10 mouse cellular contexts compared by ENCODE assay signal in the genomic region with DNA sequence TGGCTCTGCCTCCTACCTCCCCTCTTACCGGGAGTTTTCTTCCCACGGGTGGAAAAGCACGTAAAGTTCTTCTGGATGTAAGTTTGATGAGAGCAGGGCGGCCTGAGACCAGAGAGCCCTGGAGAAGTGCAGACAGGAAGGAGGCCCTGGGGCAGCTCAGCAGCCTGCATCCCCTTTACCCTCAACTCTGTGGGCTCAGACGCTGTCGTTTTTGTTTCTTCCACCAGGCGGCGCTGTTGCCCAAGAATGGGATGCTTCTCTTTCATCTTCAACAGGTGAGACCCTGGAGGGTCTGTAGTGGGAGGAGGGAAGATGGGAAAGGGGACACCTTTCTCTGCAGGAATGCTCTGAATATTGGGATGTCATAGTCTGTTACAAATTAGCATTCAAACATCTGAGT. TPM values are rescaled to one million over a fixed set of nuclear protein-coding genes. Genes with fewer than 3 reads are reported as not detected.
DNase-seq lines count a peak whose midpoint lies in the region; ATAC-seq and TF ChIP-seq lines count a peak whose summit lies in the region.
"Not testable (repeated sequence)": the region's sequence is repeated elsewhere in the genome, so short reads cannot be mapped to it uniquely, and the experiment has no call there.
"Had no signal": no experiment of that assay in that cellular context is flagged by ENCODE, and none has a peak within 500 bp of the region (broad histone marks: within the 10 kb centered on the region; RNA-seq: fewer than 3 reads in every experiment).

No protein-coding gene starts in this region.

- not testable (repeated sequence) for H3K9me3 ChIP-seq in G1E (replicated peaks); forebrain, postnatal 0 days (ENCODE audit: low read length); intestine, postnatal 0 days (ENCODE audit: control insufficient read depth); midbrain, embryonic 14.5 days (ENCODE audit: control insufficient read depth, low read length); stomach, postnatal 0 days (ENCODE audit: control insufficient read depth, low read length)

- H3K4me1 ChIP-seq in G1E (ENCODE audit: insufficient read depth, low read depth, low read length); forebrain, postnatal 0 days (ENCODE audit: insufficient read depth); intestine, postnatal 0 days (replicated peaks; ENCODE audit: control insufficient read depth, insufficient read depth, low read length); liver, adult 2 months (ENCODE audit: control insufficient read depth, insufficient read depth, low read length); midbrain, embryonic 14.5 days (ENCODE audit: control insufficient read depth, insufficient read depth, low read length); stomach, postnatal 0 days (replicated peaks; ENCODE audit: control insufficient read depth, insufficient read depth): not testable (repeated sequence)

- not testable (repeated sequence) for H3K36me3 ChIP-seq in G1E (replicated peaks); forebrain, postnatal 0 days (ENCODE audit: insufficient read depth); intestine, postnatal 0 days (ENCODE audit: control insufficient read depth, insufficient read depth); liver, adult 2 months (ENCODE audit: control insufficient read depth, insufficient read depth, low read length); midbrain, embryonic 14.5 days (ENCODE audit: control insufficient read depth, insufficient read depth, low read length); stomach, postnatal 0 days (ENCODE audit: control insufficient read depth, insufficient read depth, low read length)

- TF ChIP-seq EP300 in stomach, postnatal 0 days (optimal IDR thresholded peaks at IDR 0.05): not testable (repeated sequence)

- DNase-seq in G1E (ENCODE audit: low spot score); liver, adult 2 months (ENCODE audit: extremely low read depth, low read depth, low spot score): not testable (repeated sequence)
- DNase-seq in cerebellum, postnatal 10 days: peak; percentile 40 to 54
- DNase-seq in forebrain, postnatal 0 days: peak; percentile 47
- DNase-seq in midbrain, embryonic 14.5 days: peak; percentile 52
- peak; percentile 34 for DNase-seq in stomach, postnatal 0 days (ENCODE audit: low spot score)

- ATAC-seq in G1E (ENCODE audit: extremely low read depth, insufficient number of reproducible peaks, low FRiP score, poor library complexity, severe bottlenecking); forebrain, postnatal 0 days; intestine, postnatal 0 days; midbrain, embryonic 14.5 days (ENCODE audit: low FRiP score, low TSS enrichment); stomach, postnatal 0 days (ENCODE audit: low FRiP score, low TSS enrichment): not testable (repeated sequence)

- H3K27me3 ChIP-seq in G1E (ENCODE audit: insufficient read depth, low read length); forebrain, postnatal 0 days (ENCODE audit: insufficient read depth, low read length); liver, adult 2 months (ENCODE audit: control insufficient read depth, insufficient read depth, low read length); stomach, postnatal 0 days (ENCODE audit: control insufficient read depth, insufficient read depth, low read length): not testable (repeated sequence)
- peaks cover 10% of the 10 kb centered on the region for H3K27me3 ChIP-seq in intestine, postnatal 0 days (replicated peaks; ENCODE audit: control insufficient read depth, insufficient read depth, low read length)
- peaks cover 17% of the 10 kb centered on the region for H3K27me3 ChIP-seq in midbrain, embryonic 14.5 days (ENCODE audit: control insufficient read depth, insufficient read depth, low read length)

- not testable (repeated sequence) for H3K4me2 ChIP-seq in forebrain, postnatal 0 days (ENCODE audit: low read depth); intestine, postnatal 0 days (replicated peaks; ENCODE audit: low read depth); midbrain, embryonic 14.5 days (ENCODE audit: low read length); stomach, postnatal 0 days (replicated peaks; ENCODE audit: low read depth)

- not testable (repeated sequence) for H3K27ac ChIP-seq in forebrain, postnatal 0 days (ENCODE audit: low read depth, low read length); intestine, postnatal 0 days (ENCODE audit: low read depth, low read length); liver, adult 2 months (replicated peaks; ENCODE audit: insufficient read depth, low read depth, low read length); midbrain, embryonic 14.5 days (replicated peaks; ENCODE audit: low read depth, low read length); stomach, postnatal 0 days (replicated peaks)

- H3K79me2 ChIP-seq in liver, adult 2 months (ENCODE audit: control insufficient read depth, insufficient read depth, low read length): not testable (repeated sequence)

- TF ChIP-seq CTCF in G1E (IDR thresholded peaks at IDR 0.05; ENCODE audit: low read depth, low read length): peak; percentile 48
- peak; percentile 76 for TF ChIP-seq CTCF in forebrain, postnatal 0 days (IDR thresholded peaks at IDR 0.05; ENCODE audit: low read depth)
- TF ChIP-seq CTCF in intestine, postnatal 0 days (IDR thresholded peaks at IDR 0.05; ENCODE audit: low read depth): peak; percentile 83
- TF ChIP-seq CTCF in liver, adult 2 months (IDR thresholded peaks at IDR 0.05; ENCODE audit: low read depth, low read length): peak; percentile 70
- TF ChIP-seq CTCF in stomach, postnatal 0 days (IDR thresholded peaks at IDR 0.05; ENCODE audit: low read depth): peak; percentile 80

- TF ChIP-seq POLR2A in liver, adult 2 months (IDR thresholded peaks at IDR 0.05; ENCODE audit: extremely low read depth, insufficient read depth, low read length): not testable (repeated sequence)

- not testable (repeated sequence) for H3K9ac ChIP-seq in forebrain, postnatal 0 days; intestine, postnatal 0 days (ENCODE audit: low read depth, low read length); liver, adult 2 months (ENCODE audit: low read depth, low read length); midbrain, embryonic 14.5 days (replicated peaks; ENCODE audit: low read length); stomach, postnatal 0 days (ENCODE audit: low read length)

- 9% methylated on average over 8 of the region's 8 CpGs for WGBS in forebrain, postnatal 0 days
- WGBS in intestine, postnatal 0 days: 19% methylated on average over 8 of the region's 8 CpGs
- WGBS in liver, adult 2 months: 11% methylated on average over 8 of the region's 8 CpGs
- WGBS in midbrain, embryonic 14.5 days: 5% methylated on average over 8 of the region's 8 CpGs
- 8% methylated on average over 8 of the region's 8 CpGs for WGBS in stomach, postnatal 0 days

- not testable (repeated sequence) for H3K4me3 ChIP-seq in G1E (ENCODE audit: low read depth, low read length); forebrain, postnatal 0 days (ENCODE audit: low read depth, low read length); intestine, postnatal 0 days (ENCODE audit: low read depth, low read length); liver, adult 2 months (ENCODE audit: insufficient read depth, low read depth, low read length); midbrain, embryonic 14.5 days (replicated peaks; ENCODE audit: low read depth, low read length); stomach, postnatal 0 days (ENCODE audit: low read depth, low read length)

RNA-seq across cellular contexts. Expression of gene H2-Q10, which starts 4.2 kb away (rescaled TPM):
- not detected in 2 replicates for total RNA-seq in G1E (2014; fragmentation: Nextera tagmentation)
- 0.05 and 0.06 TPM in 2 replicates for total RNA-seq in G1E (2017)
- not detected in 2 replicates for polyA plus RNA-seq in G1E (2012)
- total RNA-seq in forebrain, postnatal 0 days (2014; rRNA removed): 0.46 and 1.2 TPM in 2 replicates
- polyA plus RNA-seq in forebrain, postnatal 0 days (2015; fragmentation: Nextera tagmentation; extraction: Ambion mirVana): 0.29 and 0.40 TPM in 2 replicates
- 102 and 110 TPM in 2 replicates for polyA plus RNA-seq in intestine, postnatal 0 days (2015; fragmentation: Nextera tagmentation; extraction: Ambion mirVana)
- 1,696 and 1,845 TPM in 2 replicates for total RNA-seq in liver, adult 2 months (2014; rRNA removed)
- 3,073 and 3,421 TPM in 2 replicates for polyA plus RNA-seq in liver, adult 2 months (2012; rRNA removed)
- 0.38 TPM in 1 of 2 replicates, not detected in the other for polyA plus RNA-seq in midbrain, embryonic 14.5 days (2014; fragmentation: Nextera tagmentation; extraction: Ambion mirVana)
- polyA plus RNA-seq in stomach, postnatal 0 days (2015; fragmentation: Nextera tagmentation; extraction: Ambion mirVana): 0.99 and 1.4 TPM in 2 replicates

RNA-seq across cellular contexts. Expression of gene H2-Q7, which starts 26.7 kb away (rescaled TPM):
- total RNA-seq in G1E (2014; fragmentation: Nextera tagmentation) (not detected in 2 replicates), G1E (2017) (0.23 and 0.38 TPM in 2 replicates)
- polyA plus RNA-seq in G1E (2012): 0.05 TPM in 1 of 2 replicates, not detected in the other
- total RNA-seq in forebrain, postnatal 0 days (2014; rRNA removed): 1.7 and 2.4 TPM in 2 replicates
- 1.6 and 3.2 TPM in 2 replicates for polyA plus RNA-seq in forebrain, postnatal 0 days (2015; fragmentation: Nextera tagmentation; extraction: Ambion mirVana)
- polyA plus RNA-seq in intestine, postnatal 0 days (2015; fragmentation: Nextera tagmentation; extraction: Ambion mirVana): 2.7 and 3.6 TPM in 2 replicates
- 40.7 and 56.7 TPM in 2 replicates for total RNA-seq in liver, adult 2 months (2014; rRNA removed)
- polyA plus RNA-seq in liver, adult 2 months (2012; rRNA removed): 58.1 and 212 TPM in 2 replicates
- polyA plus RNA-seq in midbrain, embryonic 14.5 days (2014; fragmentation: Nextera tagmentation; extraction: Ambion mirVana): 2.5 and 2.8 TPM in 2 replicates
- polyA plus RNA-seq in stomach, postnatal 0 days (2015; fragmentation: Nextera tagmentation; extraction: Ambion mirVana): 0.96 and 1.2 TPM in 2 replicates

RNA-seq across cellular contexts. Expression of gene Pou5f1, which starts 40.2 kb away (rescaled TPM):
- total RNA-seq in G1E (2014; fragmentation: Nextera tagmentation): not detected in 2 replicates
- 0.11 TPM in 1 of 2 replicates, not detected in the other for total RNA-seq in G1E (2017)
- polyA plus RNA-seq in G1E (2012): not detected in 2 replicates
- total RNA-seq in forebrain, postnatal 0 days (2014; rRNA removed): not detected in 2 replicates
- not detected in 2 replicates for polyA plus RNA-seq in forebrain, postnatal 0 days (2015; fragmentation: Nextera tagmentation; extraction: Ambion mirVana)
- not detected in 2 replicates for polyA plus RNA-seq in intestine, postnatal 0 days (2015; fragmentation: Nextera tagmentation; extraction: Ambion mirVana)
- not detected in 2 replicates for total RNA-seq in liver, adult 2 months (2014; rRNA removed)
- polyA plus RNA-seq in liver, adult 2 months (2012; rRNA removed): not detected in 2 replicates
- not detected in 2 replicates for polyA plus RNA-seq in midbrain, embryonic 14.5 days (2014; fragmentation: Nextera tagmentation; extraction: Ambion mirVana)
- polyA plus RNA-seq in stomach, postnatal 0 days (2015; fragmentation: Nextera tagmentation; extraction: Ambion mirVana): not detected in 2 replicates
- polyA plus RNA-seq: heart, embryonic 16.5 days; neural tube, embryonic 15.5 days had no signal

RNA-seq across cellular contexts. Expression of gene H2-Q6, which starts 41.0 kb away (rescaled TPM):
- total RNA-seq in G1E (2014; fragmentation: Nextera tagmentation): not detected in 2 replicates
- 0.12 and 0.33 TPM in 2 replicates for total RNA-seq in G1E (2017)
- 0.07 TPM in 1 of 2 replicates, not detected in the other for polyA plus RNA-seq in G1E (2012)
- total RNA-seq in forebrain, postnatal 0 days (2014; rRNA removed): 0.15 and 0.43 TPM in 2 replicates
- 0.47 and 0.80 TPM in 2 replicates for polyA plus RNA-seq in forebrain, postnatal 0 days (2015; fragmentation: Nextera tagmentation; extraction: Ambion mirVana)
- 2.7 and 2.8 TPM in 2 replicates for polyA plus RNA-seq in intestine, postnatal 0 days (2015; fragmentation: Nextera tagmentation; extraction: Ambion mirVana)
- 11.4 and 13.2 TPM in 2 replicates for total RNA-seq in liver, adult 2 months (2014; rRNA removed)
- polyA plus RNA-seq in liver, adult 2 months (2012; rRNA removed): 18.2 and 40.0 TPM in 2 replicates
- polyA plus RNA-seq in midbrain, embryonic 14.5 days (2014; fragmentation: Nextera tagmentation; extraction: Ambion mirVana): 0.61 and 0.63 TPM in 2 replicates
- 0.22 and 0.35 TPM in 2 replicates for polyA plus RNA-seq in stomach, postnatal 0 days (2015; fragmentation: Nextera tagmentation; extraction: Ambion mirVana)
- total RNA-seq: layer of hippocampus, postnatal 25 days had no signal

RNA-seq across cellular contexts. Expression of gene Tcf19, which starts 51.0 kb away (rescaled TPM):
- 67.4 and 74.5 TPM in 2 replicates for total RNA-seq in G1E (2014; fragmentation: Nextera tagmentation)
- 29.8 and 37.2 TPM in 2 replicates for total RNA-seq in G1E (2017)
- polyA plus RNA-seq in G1E (2012): 62.1 and 63.4 TPM in 2 replicates
- total RNA-seq in forebrain, postnatal 0 days (2014; rRNA removed): 10.7 and 20.8 TPM in 2 replicates
- polyA plus RNA-seq in forebrain, postnatal 0 days (2015; fragmentation: Nextera tagmentation; extraction: Ambion mirVana): 10.8 and 11.8 TPM in 2 replicates
- polyA plus RNA-seq in intestine, postnatal 0 days (2015; fragmentation: Nextera tagmentation; extraction: Ambion mirVana): 23.0 and 24.2 TPM in 2 replicates
- total RNA-seq in liver, adult 2 months (2014; rRNA removed): 1.9 and 4.0 TPM in 2 replicates
- polyA plus RNA-seq in liver, adult 2 months (2012; rRNA removed): 2.7 and 3.1 TPM in 2 replicates
- 8.9 and 15.5 TPM in 2 replicates for polyA plus RNA-seq in midbrain, embryonic 14.5 days (2014; fragmentation: Nextera tagmentation; extraction: Ambion mirVana)
- 32.7 and 34.5 TPM in 2 replicates for polyA plus RNA-seq in stomach, postnatal 0 days (2015; fragmentation: Nextera tagmentation; extraction: Ambion mirVana)

Comparison
In these comparisons a context has a peak if more than half of its experiments do, and no peak if none do; other contexts are left out.
1. RNA of gene H2-Q10, which starts 4.2 kb away (polyA plus RNA-seq): 3,073 to 3,421 TPM in liver, adult 2 months and 102 to 110 TPM in intestine, postnatal 0 days; 0.99 to 1.4 TPM in stomach, postnatal 0 days, 0.29 to 0.40 TPM in forebrain, postnatal 0 days, 0.38 TPM in midbrain, embryonic 14.5 days and not detected in G1E; every median in the first group is over 10 times any median in the second.
2. RNA of gene H2-Q7, which starts 26.7 kb away (polyA plus RNA-seq): 58.1 to 212 TPM in liver, adult 2 months; 2.7 to 3.6 TPM in intestine, postnatal 0 days, 1.6 to 3.2 TPM in forebrain, postnatal 0 days, 2.5 to 2.8 TPM in midbrain, embryonic 14.5 days, 0.96 to 1.2 TPM in stomach, postnatal 0 days and 0.05 TPM in G1E; every median in the first group is over 10 times any median in the second.
3. Peak in every context shown above with its lines, with median percentiles within 50 percentile points of each other: CTCF ChIP-seq.